Mouse (Mus musculus): Measurements from ENCODE around the gene Notum. TPM values are rescaled to one million over a fixed set of nuclear protein-coding genes. Genes with fewer than 3 reads are reported as not detected.
"Not testable (repeated sequence)": the region's sequence is repeated elsewhere in the genome, so short reads cannot be mapped to it uniquely, and the experiment has no call there.

Notum gene
- polyA plus RNA-seq, 1 experiment from 2014 or later, result 7.2 TPM

- Histone ChIP-seq H3K4me3 (no peak overlapping the region), H3K4me1 (peaks cover 21% of the 10 kb centered on the region), H3K9me3 (no peaks in the 10 kb centered on the region), H3K4me2 (no peak overlapping the region), H3K9ac (peak overlapping the region; percentile 41), H3K27me3 (no peaks in the 10 kb centered on the region), H3K36me3 (peaks cover 73% of the 10 kb centered on the region), H3K27ac (peak overlapping the region; percentile 64; the same call in 1 of the 2 replicates)
- ATAC-seq (ENCODE audit: insufficient number of reproducible peaks, insufficient read depth, low FRiP score, low TSS enrichment, low read depth), result no peak
- WGBS, result 15% methylated on average over 4 of the region's 4 CpGs
Observed at GRCm38 (mm10) chr11:120695184-120695583, 34.2 kb upstream of the Notum start.

GRCm38 (mm10) chr11:120693461-120693860 lies 32.5 kb upstream of the Notum start:
- H3K9ac ChIP-seq, result no peak overlapping the region
- H3K4me1 ChIP-seq, result peaks cover 21% of the 10 kb centered on the region
- no peak for ATAC-seq (ENCODE audit: insufficient number of reproducible peaks, insufficient read depth, low FRiP score, low TSS enrichment, low read depth)
- no peaks in the 10 kb centered on the region for H3K9me3 ChIP-seq
- 80% methylated on average over 3 of the region's 3 CpGs for WGBS
- H3K4me2 ChIP-seq, result no peak overlapping the region
- no peak overlapping the region for H3K4me3 ChIP-seq
- no peaks in the 10 kb centered on the region for H3K27me3 ChIP-seq
- H3K27ac ChIP-seq, result no peak overlapping the region
- peaks cover 73% of the 10 kb centered on the region for H3K36me3 ChIP-seq

- Histone ChIP-seq H3K4me1 (peaks cover 18% of the 10 kb centered on the region), H3K9me3 (no peaks in the 10 kb centered on the region), H3K27me3 (no peaks in the 10 kb centered on the region), H3K4me2 (no peak overlapping the region), H3K27ac (no peak overlapping the region), H3K9ac (no peak overlapping the region), H3K4me3 (no peak overlapping the region), H3K36me3 (peaks cover 81% of the 10 kb centered on the region)
- ATAC-seq (ENCODE audit: insufficient number of reproducible peaks, insufficient read depth, low FRiP score, low TSS enrichment, low read depth), result no peak
- WGBS, result 94% methylated on average over 4 of the region's 4 CpGs
Observed at GRCm38 (mm10) chr11:120692471-120693011, 31.6 kb upstream of the Notum start.

- H3K9ac ChIP-seq, result no peak overlapping the region
- H3K27ac ChIP-seq, result no peak overlapping the region
- no peak overlapping the region for H3K4me2 ChIP-seq
- 77% methylated on average over 3 of the region's 3 CpGs for WGBS
- no peak for ATAC-seq (ENCODE audit: insufficient number of reproducible peaks, insufficient read depth, low FRiP score, low TSS enrichment, low read depth)
- H3K27me3 ChIP-seq, result no peaks in the 10 kb centered on the region
- peaks cover 23% of the 10 kb centered on the region for H3K4me1 ChIP-seq
- no peak overlapping the region for H3K4me3 ChIP-seq
- peaks cover 79% of the 10 kb centered on the region for H3K36me3 ChIP-seq
- no peaks in the 10 kb centered on the region for H3K9me3 ChIP-seq
Observed at GRCm38 (mm10) chr11:120689365-120689764, 28.4 kb upstream of the Notum start.

GRCm38 (mm10) chr11:120686650-120687272 lies 25.8 kb upstream of the Notum start:
- Histone ChIP-seq H3K9ac (peak overlapping the region; percentile 32; the same call in 1 of the 2 replicates), H3K27ac (peak overlapping the region; percentile 89)
- ATAC-seq (ENCODE audit: insufficient number of reproducible peaks, insufficient read depth, low FRiP score, low TSS enrichment, low read depth), result no peak

GRCm38 (mm10) chr11:120684660-120685059 lies 23.7 kb upstream of the Notum start:
- Histone ChIP-seq H3K9ac (no peak overlapping the region), H3K4me1 (peaks cover 23% of the 10 kb centered on the region), H3K36me3 (peaks cover 77% of the 10 kb centered on the region), H3K4me3 (no peak overlapping the region), H3K27me3 (no peaks in the 10 kb centered on the region), H3K4me2 (no peak overlapping the region), H3K9me3 (no peaks in the 10 kb centered on the region), H3K27ac (no peak overlapping the region)
- no peak for ATAC-seq (ENCODE audit: insufficient number of reproducible peaks, insufficient read depth, low FRiP score, low TSS enrichment, low read depth)
- WGBS, result 81% methylated on average over 2 of the region's 2 CpGs

More at GRCm38 (mm10) chr11:120686650-120687272, 25.8 kb upstream of the Notum start:
- Histone ChIP-seq H3K36me3 (peaks cover 74% of the 10 kb centered on the region), H3K4me1 (peaks cover 23% of the 10 kb centered on the region), H3K9me3 (no peaks in the 10 kb centered on the region), H3K4me3 (no peak overlapping the region), H3K4me2 (peak overlapping the region; percentile 22), H3K27me3 (no peaks in the 10 kb centered on the region)
- WGBS, result 70% methylated on average over 20 of the region's 20 CpGs

- no peak overlapping the region for H3K27ac ChIP-seq
- no peaks in the 10 kb centered on the region for H3K27me3 ChIP-seq
- peaks cover 23% of the 10 kb centered on the region for H3K4me1 ChIP-seq
- peaks cover 77% of the 10 kb centered on the region for H3K36me3 ChIP-seq
- no peak overlapping the region for H3K9ac ChIP-seq
- WGBS, result 63% methylated on average over 2 of the region's 2 CpGs
- no peak for ATAC-seq (ENCODE audit: insufficient number of reproducible peaks, insufficient read depth, low FRiP score, low TSS enrichment, low read depth)
- H3K9me3 ChIP-seq, result no peaks in the 10 kb centered on the region
- H3K4me2 ChIP-seq, result no peak overlapping the region
- H3K4me3 ChIP-seq, result no peak overlapping the region
Observed at GRCm38 (mm10) chr11:120684086-120684485, 23.1 kb upstream of the Notum start.

GRCm38 (mm10) chr11:120683536-120683935 lies 22.6 kb upstream of the Notum start:
- no peak for ATAC-seq (ENCODE audit: insufficient number of reproducible peaks, insufficient read depth, low FRiP score, low TSS enrichment, low read depth)
- no peaks in the 10 kb centered on the region for H3K9me3 ChIP-seq
- peaks cover 23% of the 10 kb centered on the region for H3K4me1 ChIP-seq
- peaks cover 76% of the 10 kb centered on the region for H3K36me3 ChIP-seq
- H3K9ac ChIP-seq, result no peak overlapping the region
- H3K27ac ChIP-seq, result no peak overlapping the region
- no peaks in the 10 kb centered on the region for H3K27me3 ChIP-seq
- no peak overlapping the region for H3K4me3 ChIP-seq
- WGBS, result 89% methylated on average over 3 of the region's 3 CpGs
- H3K4me2 ChIP-seq, result no peak overlapping the region

- H3K27ac ChIP-seq, result no peak overlapping the region
- H3K36me3 ChIP-seq, result peaks cover 76% of the 10 kb centered on the region
- H3K9ac ChIP-seq, result no peak overlapping the region
- no peaks in the 10 kb centered on the region for H3K27me3 ChIP-seq
- 91% methylated on average over 5 of the region's 5 CpGs for WGBS
- no peak overlapping the region for H3K4me3 ChIP-seq
- H3K4me2 ChIP-seq, result no peak overlapping the region
- no peak for ATAC-seq (ENCODE audit: insufficient number of reproducible peaks, insufficient read depth, low FRiP score, low TSS enrichment, low read depth)
- no peaks in the 10 kb centered on the region for H3K9me3 ChIP-seq
- peaks cover 23% of the 10 kb centered on the region for H3K4me1 ChIP-seq
Observed at GRCm38 (mm10) chr11:120682683-120683082, 21.7 kb upstream of the Notum start.

GRCm38 (mm10) chr11:120679909-120680308 lies 18.9 kb upstream of the Notum start:
- WGBS, result 79% methylated on average over 3 of the region's 3 CpGs
- no peak for ATAC-seq (ENCODE audit: insufficient number of reproducible peaks, insufficient read depth, low FRiP score, low TSS enrichment, low read depth)
- H3K9ac ChIP-seq, result no peak overlapping the region
- no peaks in the 10 kb centered on the region for H3K27me3 ChIP-seq
- no peak overlapping the region for H3K27ac ChIP-seq
- no peaks in the 10 kb centered on the region for H3K9me3 ChIP-seq
- no peak overlapping the region for H3K4me2 ChIP-seq
- 0 out of 2 replicates have a peak, but pooled peaks cover 5% of the 10 kb centered on the region for H3K4me1 ChIP-seq
- no peak overlapping the region for H3K4me3 ChIP-seq
- H3K36me3 ChIP-seq, result peaks cover 72% of the 10 kb centered on the region

- Histone ChIP-seq H3K4me2 (no peak overlapping the region), H3K27me3 (no peaks in the 10 kb centered on the region), H3K4me1 (peaks cover 13% of the 10 kb centered on the region), H3K9me3 (no peaks in the 10 kb centered on the region), H3K9ac (no peak overlapping the region), H3K4me3 (no peak overlapping the region), H3K27ac (no peak overlapping the region), H3K36me3 (peaks cover 53% of the 10 kb centered on the region)
- ATAC-seq (ENCODE audit: insufficient number of reproducible peaks, insufficient read depth, low FRiP score, low TSS enrichment, low read depth), result no peak
- 90% methylated on average over 4 of the region's 4 CpGs for WGBS
Observed at GRCm38 (mm10) chr11:120676951-120677350, 16.0 kb upstream of the Notum start.

GRCm38 (mm10) chr11:120675875-120676274 lies 14.9 kb upstream of the Notum start:
- not testable (repeated sequence) for H3K9ac ChIP-seq; H3K4me2 ChIP-seq; H3K4me3 ChIP-seq; H3K9me3 ChIP-seq; ATAC-seq (ENCODE audit: insufficient number of reproducible peaks, insufficient read depth, low FRiP score, low TSS enrichment, low read depth); H3K27me3 ChIP-seq; H3K27ac ChIP-seq
- 86% methylated on average over 5 of the region's 5 CpGs for WGBS
- peaks cover 13% of the 10 kb centered on the region for H3K4me1 ChIP-seq
- H3K36me3 ChIP-seq, result peaks cover 47% of the 10 kb centered on the region

Measured in embryonic facial prominence, embryonic 13.5 days (tissue).